Mouse (Mus musculus) cerebellum, adult 2 months (tissue): ENCODE data around the gene Atg2b.

Experiments used
- CTCF ChIP-seq: fragments of 200-500 bp; IDR thresholded peaks from 2 replicates; pipeline ENCODE4 v1.5.1; 2011; ENCODE audit warnings: low read depth, mild to moderate bottlenecking, control low read depth, low read length, moderate library complexity, borderline replicate concordance; ENCODE audit not compliant: insufficient read depth
- POLR2A ChIP-seq: fragments of 200-500 bp; IDR thresholded peaks from 2 replicates; pipeline ENCODE4 v1.6.1; 2011; ENCODE audit warnings: low read length, control low read depth, borderline replicate concordance; ENCODE audit not compliant: insufficient read depth

- no peak for TF ChIP-seq CTCF
- no peak for TF ChIP-seq POLR2A
Observed at GRCm38 (mm10) chr12:105688546-105688945, 3.5 kb upstream of the Atg2b start.
